Mouse (Mus musculus) ES-E14 (cell line): ENCODE results near the gene Pbld1.

Experiments used
- CHD2 ChIP-seq: IDR thresholded peaks from 2 replicates; pipeline ENCODE4 v1.6.1; 2014; ENCODE audit warnings: mild to moderate bottlenecking, low read depth, low read length, inconsistent platforms
- HCFC1 ChIP-seq: IDR thresholded peaks from 2 replicates; pipeline ENCODE4 v1.6.1; 2012; ENCODE audit warnings: low read length, inconsistent platforms, borderline replicate concordance; ENCODE audit not compliant: insufficient read depth
- ZC3H11A ChIP-seq: IDR thresholded peaks from 2 replicates; pipeline ENCODE4 v1.6.1; 2012; ENCODE audit warnings: low read depth, mild to moderate bottlenecking, inconsistent platforms, low read length, borderline replicate concordance
- ZNF384 ChIP-seq: IDR thresholded peaks from 2 replicates; pipeline ENCODE4 v1.6.1; 2012; ENCODE audit warnings: low read depth, low read length, inconsistent platforms

DNA sequence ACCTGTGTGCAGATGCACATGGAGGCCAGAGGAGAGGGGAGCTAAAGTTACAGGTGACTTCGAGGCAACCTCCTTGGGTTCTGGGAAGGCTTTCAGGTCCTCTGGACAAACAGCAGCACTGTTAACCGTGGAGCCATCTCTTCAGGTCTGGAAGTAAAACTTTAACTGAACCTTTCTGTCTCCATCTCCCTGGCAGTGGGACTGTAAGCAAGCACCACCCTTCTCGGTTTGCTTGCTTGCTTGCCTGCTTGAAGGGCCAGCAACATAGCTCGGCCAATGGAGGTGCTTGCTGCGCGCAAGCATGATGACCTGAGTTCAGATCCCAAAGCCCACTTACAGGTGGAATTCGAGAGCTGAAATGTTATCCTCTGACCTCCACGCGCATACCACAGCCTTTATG, 4.6 kb downstream of the Pbld1 start:
- TF ChIP-seq ZNF384 (no peak), HCFC1 (no peak), CHD2 (no peak), ZC3H11A (no peak)
